In genomic region chr1:132019876-132020275, GRCm38 (mm10) we compare ENCODE assay signal across 21 mouse cellular contexts. TPM values are rescaled to one million over a fixed set of nuclear protein-coding genes. Genes with fewer than 3 reads are reported as not detected.
"Had no signal": no experiment of that assay in that cellular context is flagged by ENCODE, and none has a peak within 500 bp of the region (broad histone marks: within the 10 kb centered on the region; RNA-seq: fewer than 3 reads in every experiment).

No protein-coding gene starts in this region.

- H3K4me3 ChIP-seq: kidney, embryonic 15.5 days; limb, embryonic 13.5 days; liver, embryonic 13.5 days; midbrain, embryonic 10.5 days; midbrain, embryonic 15.5 days; neural tube, embryonic 13.5 days; stomach, embryonic 15.5 days had no signal

- ATAC-seq: midbrain, embryonic 15.5 days had no signal

- H3K4me1 ChIP-seq: kidney, embryonic 15.5 days; limb, embryonic 13.5 days; midbrain, embryonic 10.5 days; midbrain, embryonic 15.5 days; neural tube, embryonic 13.5 days; stomach, embryonic 15.5 days had no signal

- H3K9me3 ChIP-seq: kidney, embryonic 15.5 days; limb, embryonic 13.5 days; liver, embryonic 13.5 days; midbrain, embryonic 10.5 days; midbrain, embryonic 15.5 days; neural tube, embryonic 13.5 days; stomach, embryonic 15.5 days had no signal

- H3K27ac ChIP-seq: kidney, embryonic 15.5 days; limb, embryonic 13.5 days; liver, embryonic 13.5 days; midbrain, embryonic 10.5 days; midbrain, embryonic 15.5 days; neural tube, embryonic 13.5 days; stomach, embryonic 15.5 days had no signal

- H3K9ac ChIP-seq: kidney, embryonic 15.5 days; limb, embryonic 13.5 days; liver, embryonic 13.5 days; midbrain, embryonic 15.5 days; neural tube, embryonic 13.5 days; stomach, embryonic 15.5 days had no signal

- DNase-seq: kidney, adult 11 months; kidney, adult 8-10 months; kidney, postnatal 10 days; kidney, postnatal 4 days; left cerebral cortex, postnatal 4 days; liver, embryonic 13.5 days; lung, adult 2 months; lung, postnatal 14 days; lung, postnatal 4 days; retina, postnatal 1 day; right cerebral cortex, postnatal 25 days; spleen, adult 18-20 months; thymus, adult 18-20 months; thymus, postnatal 36 days had no signal

- H3K4me2 ChIP-seq: kidney, embryonic 15.5 days; limb, embryonic 13.5 days; liver, embryonic 13.5 days; midbrain, embryonic 15.5 days; neural tube, embryonic 13.5 days; stomach, embryonic 15.5 days had no signal

- H3K27me3 ChIP-seq: kidney, embryonic 15.5 days; limb, embryonic 13.5 days; liver, embryonic 13.5 days; midbrain, embryonic 15.5 days; neural tube, embryonic 13.5 days; stomach, embryonic 15.5 days had no signal

RNA-seq across cellular contexts. Expression of gene Slc45a3, which starts 57.1 kb away (rescaled TPM):
- total RNA-seq: neutrophil, adult 5-6 weeks had no signal
